Mouse (Mus musculus): ENCODE results near the gene Sdk1. TPM values are rescaled to one million over a fixed set of nuclear protein-coding genes. Genes with fewer than 3 reads are reported as not detected.

The Sdk1 gene
- polyA plus RNA-seq, 1 experiment from 2014 or later = 1.3 TPM

DNA sequence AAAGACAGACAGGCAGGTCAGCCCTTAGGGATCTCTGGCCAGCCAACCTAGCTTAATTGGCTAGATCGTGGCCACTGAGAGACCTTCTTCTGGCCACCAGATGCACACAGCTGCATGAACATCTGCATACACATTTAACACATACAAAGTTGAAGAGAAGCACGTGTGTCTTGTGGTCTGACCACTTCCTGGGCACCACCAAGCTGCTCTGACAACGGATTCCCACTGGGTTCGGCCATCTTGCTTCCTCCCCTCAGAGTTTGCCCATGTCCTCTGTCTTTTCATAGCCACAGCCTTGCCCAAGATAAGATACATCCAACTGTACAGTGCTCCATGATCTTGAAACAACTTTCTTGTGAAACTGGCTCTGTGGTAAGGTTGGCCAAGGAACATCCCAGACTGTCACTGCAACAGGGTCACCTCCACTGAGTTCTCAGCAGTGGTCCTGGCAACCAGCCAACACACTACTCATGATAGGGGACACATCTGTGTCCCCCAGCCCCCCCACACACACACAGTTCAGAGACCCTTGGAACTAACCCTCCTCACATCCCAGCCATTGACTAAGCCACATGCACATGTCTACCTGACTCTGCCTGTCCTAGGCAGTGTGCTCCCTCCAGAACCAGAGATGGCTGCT, 798.7 kb downstream of the Sdk1 start:
- H3K4me1 ChIP-seq (ENCODE audit: control insufficient read depth, insufficient read depth, low read length) = no peaks in the 10 kb centered on the region
- ATAC-seq (replicated peaks; ENCODE audit: extremely low read depth, insufficient read depth, low FRiP score) = peak; percentile 54
- WGBS = 77% methylated on average over 4 of the region's 4 CpGs
- H3K9ac ChIP-seq (ENCODE audit: low read length) = no peak overlapping the region
- no peaks in the 10 kb centered on the region; the same call in 1 of the 2 replicates for H3K36me3 ChIP-seq (ENCODE audit: control insufficient read depth, insufficient read depth)
- no peak overlapping the region for H3K27ac ChIP-seq (ENCODE audit: low read length)
- H3K9me3 ChIP-seq (replicated peaks; ENCODE audit: control insufficient read depth, low read length) = no peaks in the 10 kb centered on the region
- H3K4me2 ChIP-seq (ENCODE audit: low read depth, low read length) = no peak overlapping the region
- H3K4me3 ChIP-seq (ENCODE audit: low read length) = no peak overlapping the region
- no peaks in the 10 kb centered on the region for H3K27me3 ChIP-seq (ENCODE audit: control insufficient read depth, insufficient read depth, low read length)

DNA sequence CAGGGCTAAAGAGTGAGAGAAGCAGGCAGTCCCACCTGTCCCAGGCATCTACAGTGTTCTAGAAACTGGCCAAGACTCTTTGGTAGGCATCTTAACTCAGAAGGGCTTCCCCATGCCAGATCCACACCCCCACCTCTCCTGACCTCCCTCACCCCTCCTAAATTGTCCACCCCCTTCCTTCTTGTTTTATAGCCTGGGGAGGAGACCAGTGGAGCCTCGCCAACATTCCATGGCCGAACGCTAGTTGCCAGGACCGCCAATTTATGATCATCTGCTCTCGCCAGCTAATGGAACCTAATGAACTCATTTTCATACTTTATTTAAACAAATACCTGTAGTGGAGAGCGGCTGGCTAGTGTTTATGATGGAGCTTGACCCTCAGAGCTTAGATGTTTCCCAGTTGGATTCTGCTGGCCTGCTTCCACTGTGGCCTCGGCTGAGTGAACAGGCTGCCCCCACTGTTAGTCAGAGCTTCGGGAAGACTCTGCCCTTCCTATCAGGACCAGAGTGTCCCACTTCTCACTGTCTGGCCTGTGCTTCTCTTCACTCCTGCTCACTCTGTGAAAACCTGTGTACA, 800.0 kb downstream of the Sdk1 start:
- Histone ChIP-seq H3K27ac (ENCODE audit: low read length) (no peak overlapping the region), H3K27me3 (ENCODE audit: control insufficient read depth, insufficient read depth, low read length) (no peaks in the 10 kb centered on the region), H3K4me1 (ENCODE audit: control insufficient read depth, insufficient read depth, low read length) (no peaks in the 10 kb centered on the region), H3K4me2 (ENCODE audit: low read depth, low read length) (no peak overlapping the region), H3K36me3 (ENCODE audit: control insufficient read depth, insufficient read depth) (no peaks in the 10 kb centered on the region; the same call in none of the 2 replicates), H3K4me3 (ENCODE audit: low read length) (no peak overlapping the region), H3K9me3 (replicated peaks; ENCODE audit: control insufficient read depth, low read length) (no peaks in the 10 kb centered on the region), H3K9ac (ENCODE audit: low read length) (no peak overlapping the region)
- ATAC-seq (replicated peaks; ENCODE audit: extremely low read depth, insufficient read depth, low FRiP score) = no peak
- WGBS = 80% methylated on average over 8 of the region's 8 CpGs

GRCm38 (mm10) chr5:142061781-142062180, 820.5 kb downstream of the Sdk1 start:
- H3K27me3 ChIP-seq (ENCODE audit: control insufficient read depth, insufficient read depth, low read length) = no peaks in the 10 kb centered on the region
- 83% methylated on average over 4 of the region's 4 CpGs for WGBS
- peaks cover 8% of the 10 kb centered on the region for H3K9me3 ChIP-seq (replicated peaks; ENCODE audit: control insufficient read depth, low read length)
- H3K4me1 ChIP-seq (ENCODE audit: control insufficient read depth, insufficient read depth, low read length) = no peaks in the 10 kb centered on the region
- ATAC-seq (replicated peaks; ENCODE audit: extremely low read depth, insufficient read depth, low FRiP score) = no peak
- no peaks in the 10 kb centered on the region for H3K36me3 ChIP-seq (ENCODE audit: control insufficient read depth, insufficient read depth)
- no peak overlapping the region for H3K4me3 ChIP-seq (ENCODE audit: low read length)
- H3K27ac ChIP-seq (ENCODE audit: low read length) = no peak overlapping the region
- no peak overlapping the region for H3K9ac ChIP-seq (ENCODE audit: low read length)
- no peak overlapping the region for H3K4me2 ChIP-seq (ENCODE audit: low read depth, low read length)

DNA sequence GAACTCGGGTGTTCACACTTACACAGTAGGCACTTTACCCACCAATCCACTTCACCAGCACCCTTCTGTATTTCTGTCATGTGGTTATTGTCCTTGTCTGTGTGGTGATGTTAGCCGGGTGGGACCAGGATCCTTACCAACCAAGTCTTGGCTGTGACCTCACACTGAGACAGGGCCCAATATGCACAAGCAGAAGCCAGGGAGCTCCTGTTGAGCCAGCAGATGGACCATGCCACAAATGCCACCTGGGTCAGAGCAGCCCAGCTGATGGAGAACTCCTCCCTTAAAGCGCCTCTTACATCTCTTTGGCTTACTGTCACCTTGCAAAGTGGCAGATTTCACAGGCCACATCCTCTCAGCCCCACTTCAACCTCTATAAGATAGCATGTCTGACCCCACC, 830.0 kb downstream of the Sdk1 start:
- H3K27ac ChIP-seq (ENCODE audit: low read length) = no peak overlapping the region
- peaks cover 7% of the 10 kb centered on the region for H3K9me3 ChIP-seq (replicated peaks; ENCODE audit: control insufficient read depth, low read length)
- H3K27me3 ChIP-seq (ENCODE audit: control insufficient read depth, insufficient read depth, low read length) = no peaks in the 10 kb centered on the region
- no peak overlapping the region for H3K4me2 ChIP-seq (ENCODE audit: low read depth, low read length)
- 89% methylated on average over 3 of the region's 3 CpGs for WGBS
- H3K36me3 ChIP-seq (ENCODE audit: control insufficient read depth, insufficient read depth) = no peaks in the 10 kb centered on the region
- H3K9ac ChIP-seq (ENCODE audit: low read length) = no peak overlapping the region
- H3K4me3 ChIP-seq (ENCODE audit: low read length) = no peak overlapping the region
- 0 out of 2 replicates have a peak, but pooled peaks cover 4% of the 10 kb centered on the region for H3K4me1 ChIP-seq (ENCODE audit: control insufficient read depth, insufficient read depth, low read length)
- no peak for ATAC-seq (replicated peaks; ENCODE audit: extremely low read depth, insufficient read depth, low FRiP score)

GRCm38 (mm10) chr5:142073901-142074300, 832.6 kb downstream of the Sdk1 start:
- no peak overlapping the region for H3K27ac ChIP-seq (ENCODE audit: low read length)
- ATAC-seq (replicated peaks; ENCODE audit: extremely low read depth, insufficient read depth, low FRiP score) = no peak
- WGBS = 86% methylated on average over 3 of the region's 3 CpGs
- no peaks in the 10 kb centered on the region for H3K36me3 ChIP-seq (ENCODE audit: control insufficient read depth, insufficient read depth)
- no peak overlapping the region for H3K4me3 ChIP-seq (ENCODE audit: low read length)
- no peak overlapping the region for H3K4me2 ChIP-seq (ENCODE audit: low read depth, low read length)
- H3K9me3 ChIP-seq (replicated peaks; ENCODE audit: control insufficient read depth, low read length) = peaks cover 7% of the 10 kb centered on the region
- H3K27me3 ChIP-seq (ENCODE audit: control insufficient read depth, insufficient read depth, low read length) = no peaks in the 10 kb centered on the region
- H3K9ac ChIP-seq (ENCODE audit: low read length) = no peak overlapping the region
- H3K4me1 ChIP-seq (ENCODE audit: control insufficient read depth, insufficient read depth, low read length) = 0 out of 2 replicates have a peak, but pooled peaks cover 4% of the 10 kb centered on the region

DNA sequence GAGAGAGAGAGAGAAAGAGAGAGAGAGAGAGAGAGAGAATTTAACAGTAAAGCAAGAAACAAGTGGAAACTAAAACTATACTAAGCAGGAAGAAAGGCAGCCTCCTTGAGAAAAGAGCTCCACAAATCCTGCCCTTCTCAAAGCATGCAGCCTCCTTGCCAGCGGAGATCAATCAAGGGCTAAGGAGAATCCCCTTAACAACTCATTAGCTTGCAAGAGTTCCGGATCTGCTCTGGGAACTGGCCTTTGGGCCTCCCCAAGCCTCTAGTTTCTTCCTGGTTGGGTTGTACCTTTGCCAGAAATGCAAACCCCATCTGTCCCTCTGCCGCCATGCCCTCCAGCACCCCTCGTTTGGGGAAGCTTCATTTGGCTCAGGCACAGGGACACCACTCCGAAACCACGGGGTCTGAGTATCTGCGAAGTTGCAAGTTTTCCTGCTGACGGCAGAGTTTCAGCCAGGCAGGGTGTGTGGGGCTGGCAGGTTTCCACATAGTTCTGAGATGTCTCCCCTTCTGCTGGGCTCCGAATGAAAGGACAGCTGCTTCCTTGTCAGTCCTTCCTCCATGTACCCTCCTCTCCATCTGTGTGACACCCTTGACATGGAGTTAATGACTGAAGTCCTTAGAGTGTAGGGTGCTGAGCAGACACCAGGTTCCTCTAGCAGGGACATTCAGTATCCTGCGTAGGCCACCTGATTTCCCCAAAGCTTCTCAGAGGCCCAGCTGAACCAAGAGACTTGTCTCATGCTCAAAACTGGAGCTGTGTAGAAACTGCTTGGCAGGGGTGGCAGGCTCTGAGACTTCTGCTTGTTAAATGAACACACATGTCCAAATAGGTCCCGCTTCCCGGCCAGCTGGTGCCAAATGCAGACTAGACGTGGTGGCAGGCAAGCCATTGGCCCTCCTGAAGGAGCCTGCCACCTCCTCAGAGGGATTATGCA, 833.5 kb downstream of the Sdk1 start:
- Histone ChIP-seq H3K4me2 (ENCODE audit: low read depth, low read length) (no peak overlapping the region), H3K36me3 (ENCODE audit: control insufficient read depth, insufficient read depth) (no peaks in the 10 kb centered on the region), H3K4me1 (ENCODE audit: control insufficient read depth, insufficient read depth, low read length) (0 out of 2 replicates have a peak, but pooled peaks cover 4% of the 10 kb centered on the region), H3K27me3 (ENCODE audit: control insufficient read depth, insufficient read depth, low read length) (no peaks in the 10 kb centered on the region), H3K4me3 (ENCODE audit: low read length) (no peak overlapping the region), H3K27ac (ENCODE audit: low read length) (no peak overlapping the region), H3K9ac (ENCODE audit: low read length) (no peak overlapping the region), H3K9me3 (replicated peaks; ENCODE audit: control insufficient read depth, low read length) (peaks cover 3% of the 10 kb centered on the region)
- no peak for ATAC-seq (replicated peaks; ENCODE audit: extremely low read depth, insufficient read depth, low FRiP score)
- WGBS = 40% methylated on average over 13 of the region's 13 CpGs

- WGBS = 95% methylated on average over 3 of the region's 3 CpGs
- H3K4me1 ChIP-seq (ENCODE audit: control insufficient read depth, insufficient read depth, low read length) = no peaks in the 10 kb centered on the region
- H3K36me3 ChIP-seq (ENCODE audit: control insufficient read depth, insufficient read depth) = no peaks in the 10 kb centered on the region
- H3K4me3 ChIP-seq (ENCODE audit: low read length) = no peak overlapping the region
- no peak for ATAC-seq (replicated peaks; ENCODE audit: extremely low read depth, insufficient read depth, low FRiP score)
- no peak overlapping the region for H3K9ac ChIP-seq (ENCODE audit: low read length)
- no peak overlapping the region for H3K4me2 ChIP-seq (ENCODE audit: low read depth, low read length)
- H3K27me3 ChIP-seq (ENCODE audit: control insufficient read depth, insufficient read depth, low read length) = no peaks in the 10 kb centered on the region
- H3K9me3 ChIP-seq (replicated peaks; ENCODE audit: control insufficient read depth, low read length) = 0 out of 2 replicates have a peak, but pooled peaks cover 2% of the 10 kb centered on the region
- H3K27ac ChIP-seq (ENCODE audit: low read length) = no peak overlapping the region
Measured at GRCm38 (mm10) chr5:142080661-142081060, 839.4 kb downstream of the Sdk1 start.

DNA sequence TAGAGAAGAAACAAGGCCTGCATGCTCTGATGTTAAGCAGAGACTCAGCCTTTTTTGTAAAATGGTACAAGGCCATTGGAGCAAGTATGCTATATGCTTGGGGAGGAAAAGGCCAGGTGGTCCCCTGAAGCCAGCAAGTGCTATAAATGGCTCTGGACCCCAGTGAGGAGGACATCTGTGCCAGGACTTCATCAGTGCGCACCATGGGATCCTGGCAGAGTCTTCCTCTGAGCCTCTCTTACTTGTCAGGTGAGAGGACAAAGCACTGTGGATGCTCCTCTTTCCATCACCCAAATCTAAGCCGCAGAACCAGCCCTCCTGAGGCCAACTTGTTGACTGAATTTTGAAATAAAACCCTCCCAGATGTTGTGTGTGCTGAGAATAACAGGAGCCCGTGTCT, 839.8 kb downstream of the Sdk1 start:
- Histone ChIP-seq H3K9ac (ENCODE audit: low read length) (no peak overlapping the region), H3K27ac (ENCODE audit: low read length) (no peak overlapping the region), H3K4me2 (ENCODE audit: low read depth, low read length) (no peak overlapping the region), H3K27me3 (ENCODE audit: control insufficient read depth, insufficient read depth, low read length) (no peaks in the 10 kb centered on the region), H3K9me3 (replicated peaks; ENCODE audit: control insufficient read depth, low read length) (0 out of 2 replicates have a peak, but pooled peaks cover 2% of the 10 kb centered on the region), H3K4me1 (ENCODE audit: control insufficient read depth, insufficient read depth, low read length) (no peaks in the 10 kb centered on the region), H3K36me3 (ENCODE audit: control insufficient read depth, insufficient read depth) (no peaks in the 10 kb centered on the region), H3K4me3 (ENCODE audit: low read length) (no peak overlapping the region)
- ATAC-seq (replicated peaks; ENCODE audit: extremely low read depth, insufficient read depth, low FRiP score) = no peak
- WGBS = 87% methylated on average over 3 of the region's 3 CpGs

Measured in heart, embryonic 16.5 days (tissue).